Mouse (Mus musculus) left cerebral cortex, adult 8-10 months (tissue): Measurements from ENCODE around the gene Cdh4. TPM values are rescaled to one million over a fixed set of nuclear protein-coding genes. Genes with fewer than 3 reads are reported as not detected.

Experiments
- DNase-seq, 2 experiments: peaks; one replicate each; pipeline ENCODE4 v3.0.0; 2022; ENCODE audit warnings: low spot score in 2 of 2
- total RNA-seq, 4 experiments: library from RNA; stranded (reverse); gene quantifications; 2 replicates each; pipeline ENCODE4 v1.2.4; 2022

Cdh4 gene
- total RNA-seq = 10 to 100 TPM; 20.7 to 26.0 (median 24.6) TPM

GRCm38 (mm10) chr2:179442191-179442540 is at the start of gene Cdh4:
Gene Cdh4 (plus strand): TSS chr2:179442431.
- peak in 1 of 2 experiments; percentile 61 for DNase-seq

- DNase-seq = no peak
Measured at GRCm38 (mm10) chr2:179395442-179395841, 46.8 kb upstream of the Cdh4 start.

- peak; percentile 6 to 12 for DNase-seq
Measured at GRCm38 (mm10) chr2:179399645-179400249, 42.5 kb upstream of the Cdh4 start.

DNA sequence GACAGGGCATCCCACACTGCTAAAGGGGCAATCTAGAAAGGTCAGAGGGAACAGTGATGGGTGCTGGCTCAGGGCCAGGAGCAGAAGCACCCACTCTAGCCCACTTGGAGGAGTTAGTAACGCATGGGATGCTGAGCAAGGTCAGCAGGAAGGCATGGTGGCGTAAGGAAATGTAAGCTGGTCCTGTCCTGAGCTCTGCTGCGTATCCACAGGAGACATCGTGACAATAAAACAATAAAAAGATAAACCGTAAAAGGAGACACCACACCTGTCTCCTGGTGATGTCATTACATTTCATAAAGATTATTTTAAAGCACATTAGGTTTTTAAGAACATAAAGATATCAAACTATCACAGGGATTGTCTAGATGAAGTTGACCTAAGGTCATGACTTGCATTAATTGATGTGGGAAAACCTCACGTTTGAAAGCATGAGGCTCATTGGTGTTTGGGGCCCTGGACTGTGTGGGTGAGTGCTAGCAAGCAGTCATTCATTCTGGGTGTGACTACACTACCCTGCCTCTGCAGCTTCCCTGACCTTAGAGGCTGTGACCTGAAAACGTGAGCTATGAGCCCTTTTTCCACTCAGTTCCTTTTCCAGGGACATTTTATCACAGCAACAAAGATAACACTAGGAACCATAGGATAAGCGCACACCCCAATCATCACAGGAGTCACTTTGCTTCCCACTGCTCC is 31.2 kb upstream of the Cdh4 start:
- DNase-seq = no peak

- DNase-seq = no peak
Measured at GRCm38 (mm10) chr2:179412966-179413365, 29.3 kb upstream of the Cdh4 start.

DNA sequence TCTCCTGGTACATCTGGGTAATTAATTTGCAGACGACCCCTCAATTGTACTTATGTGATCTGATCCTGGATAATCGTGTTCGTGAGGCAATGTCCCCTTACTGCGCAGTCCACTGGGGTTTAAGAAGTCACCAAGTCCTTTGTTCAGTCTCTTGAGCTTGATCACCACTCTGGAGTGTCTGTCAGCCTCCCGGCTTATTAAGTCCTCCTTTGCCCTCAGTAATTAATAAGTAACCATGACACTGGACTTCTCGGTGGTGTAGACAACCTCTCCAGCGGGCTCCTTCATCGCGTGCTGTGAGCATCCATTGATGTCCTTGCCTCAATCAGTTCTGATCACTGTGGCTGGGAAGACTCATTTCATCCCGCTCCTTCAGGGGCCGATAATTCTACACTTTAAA is 28.0 kb upstream of the Cdh4 start:
- DNase-seq = no peak

DNA sequence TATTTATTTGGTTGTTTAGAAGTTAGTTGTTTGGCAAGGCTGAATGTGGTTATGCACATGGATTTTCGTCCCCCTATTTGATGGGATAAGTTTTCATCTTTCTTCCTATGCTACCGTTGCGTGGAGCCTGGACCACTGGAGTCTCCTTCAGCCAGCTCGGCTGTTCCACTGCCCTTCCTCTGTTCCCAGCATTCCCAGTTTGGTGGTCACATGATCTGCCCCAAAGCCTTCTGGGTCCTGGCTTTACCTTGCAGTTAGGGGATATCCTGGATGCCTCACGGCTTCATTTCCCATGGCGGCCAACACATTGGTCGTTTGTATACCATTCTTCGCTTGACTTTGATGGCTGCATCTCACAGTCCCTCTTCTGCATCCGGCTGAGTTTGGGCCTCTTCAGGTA is 27.5 kb upstream of the Cdh4 start:
- no peak for DNase-seq

DNA sequence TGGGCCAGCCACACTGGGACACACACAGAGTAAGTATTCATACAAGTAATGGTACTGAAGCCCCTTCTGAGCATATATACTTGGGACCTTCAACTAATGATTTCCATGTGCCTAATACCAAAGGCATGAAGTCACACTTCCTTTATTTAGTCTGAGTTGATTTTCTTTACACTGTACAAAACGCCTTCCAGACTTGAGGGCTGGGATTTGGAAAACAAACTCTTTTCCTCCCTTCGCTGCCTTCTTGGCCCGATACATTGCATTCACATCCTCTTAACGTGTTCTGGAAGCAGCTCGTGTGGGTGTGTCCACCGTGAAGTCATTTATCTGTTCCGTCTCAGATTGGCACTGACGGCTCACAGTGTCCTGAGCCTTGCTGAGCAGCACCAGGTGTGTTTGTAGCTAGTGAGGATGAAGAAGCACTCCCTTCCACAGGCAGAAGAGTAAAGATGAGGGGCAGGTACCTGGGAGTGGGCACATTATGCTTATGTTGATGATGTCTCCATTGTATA is 26.3 kb upstream of the Cdh4 start:
- DNase-seq = no peak

- DNase-seq = no peak
Measured at GRCm38 (mm10) chr2:179416587-179417227, 25.5 kb upstream of the Cdh4 start.

DNA sequence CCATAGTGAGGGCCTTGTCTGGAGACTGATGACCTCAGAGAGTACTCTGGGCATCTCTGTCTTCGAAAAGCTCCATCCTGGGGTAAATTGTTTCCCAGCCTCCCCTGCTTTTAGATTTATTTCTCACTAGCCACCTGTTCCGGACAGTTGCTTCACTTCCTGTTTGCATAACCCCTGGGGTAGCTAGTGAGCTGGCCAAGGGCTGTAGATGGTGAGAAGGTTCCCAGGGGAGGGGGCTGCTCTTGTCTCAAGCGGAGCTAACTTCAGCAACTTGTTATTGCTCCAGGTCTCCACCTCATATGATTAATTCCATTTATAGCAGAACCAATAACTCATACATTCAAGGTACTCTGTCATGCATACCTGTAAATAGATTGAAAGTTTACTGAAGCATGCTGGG is 16.6 kb upstream of the Cdh4 start:
- no peak for DNase-seq

DNA sequence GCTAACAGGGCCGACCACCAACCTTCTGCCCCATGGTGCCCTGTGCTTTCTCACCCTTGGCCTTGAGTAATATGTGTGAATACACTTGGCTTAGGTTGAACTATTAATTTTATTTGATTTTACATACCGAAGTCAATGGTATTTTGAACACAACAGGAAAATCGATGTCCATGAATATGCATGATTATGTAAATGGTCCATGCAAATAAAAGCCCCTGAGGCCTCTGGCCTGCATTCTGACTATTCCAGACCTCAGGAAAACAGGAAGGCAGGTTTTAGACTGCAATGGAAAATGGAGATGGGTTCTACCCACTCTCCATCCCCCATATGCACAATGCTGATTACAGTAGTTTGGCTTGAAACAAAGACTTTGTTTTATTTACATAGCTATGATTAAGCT is 13.3 kb upstream of the Cdh4 start:
- DNase-seq = no peak

DNA sequence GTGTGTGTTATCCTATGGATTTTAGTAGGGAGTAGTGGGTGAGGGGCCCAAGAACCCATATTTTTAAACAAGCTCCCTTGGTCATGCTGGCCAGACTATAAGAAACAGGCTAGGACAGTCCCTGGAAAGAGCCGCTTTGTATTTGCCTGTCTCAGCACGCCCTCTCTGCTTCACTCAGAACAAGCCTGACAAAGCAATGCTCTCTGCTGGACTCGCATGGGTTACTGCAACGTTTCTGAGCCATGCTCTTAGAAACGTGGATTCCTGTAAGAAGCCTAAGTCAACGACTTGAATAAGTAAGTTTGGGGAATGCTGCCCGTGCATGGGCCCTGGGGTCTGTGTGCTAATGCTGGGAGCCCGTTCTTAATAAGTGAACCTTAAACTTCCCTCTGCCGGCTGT is 2.1 kb upstream of the Cdh4 start:
- no peak for DNase-seq

- no peak for DNase-seq
Measured at GRCm38 (mm10) chr2:179441086-179441485, 1.1 kb upstream of the Cdh4 start.

GRCm38 (mm10) chr2:179441717-179442116 is 514 bp upstream of the Cdh4 start:
- DNase-seq = no peak

DNA sequence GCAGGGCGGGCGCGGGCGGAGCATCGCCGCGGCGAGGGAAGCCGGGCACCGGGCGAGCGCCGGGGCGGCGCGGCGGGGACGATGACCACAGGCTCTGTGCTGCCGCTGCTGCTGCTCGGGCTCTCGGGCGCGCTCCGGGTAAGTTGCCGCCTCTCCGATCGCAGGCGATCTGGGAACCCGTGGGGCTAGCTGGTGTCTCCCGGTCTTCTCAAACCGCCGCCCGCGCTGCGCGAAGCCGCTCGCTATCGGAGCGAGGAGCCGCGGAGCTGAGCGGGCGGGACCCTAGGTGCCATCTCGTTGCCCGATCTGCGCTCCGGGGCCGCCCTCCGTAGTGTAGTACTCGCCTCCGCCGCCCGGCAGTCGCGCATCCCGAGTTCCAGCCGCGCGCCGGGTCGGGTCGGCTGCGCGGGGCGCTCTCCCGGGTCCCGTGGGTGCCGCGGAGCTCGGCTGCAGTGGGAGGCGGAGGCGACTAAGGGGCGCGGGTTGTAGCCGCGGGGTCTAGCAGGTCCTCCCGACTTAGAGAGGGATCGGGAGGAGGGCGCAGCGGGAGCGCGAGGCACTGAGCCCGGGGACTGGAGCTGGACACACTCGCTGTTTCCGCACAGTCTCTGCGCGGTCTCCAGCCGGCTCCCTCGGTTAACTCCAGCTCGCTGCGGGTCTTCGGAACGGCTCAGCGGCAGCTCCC is 452 bp downstream of the Cdh4 start:
- DNase-seq = peak in 1 of 2 experiments; percentile 56

GRCm38 (mm10) chr2:179443226-179443815 is 1.1 kb downstream of the Cdh4 start:
- peak; percentile 37 to 49 for DNase-seq

DNA sequence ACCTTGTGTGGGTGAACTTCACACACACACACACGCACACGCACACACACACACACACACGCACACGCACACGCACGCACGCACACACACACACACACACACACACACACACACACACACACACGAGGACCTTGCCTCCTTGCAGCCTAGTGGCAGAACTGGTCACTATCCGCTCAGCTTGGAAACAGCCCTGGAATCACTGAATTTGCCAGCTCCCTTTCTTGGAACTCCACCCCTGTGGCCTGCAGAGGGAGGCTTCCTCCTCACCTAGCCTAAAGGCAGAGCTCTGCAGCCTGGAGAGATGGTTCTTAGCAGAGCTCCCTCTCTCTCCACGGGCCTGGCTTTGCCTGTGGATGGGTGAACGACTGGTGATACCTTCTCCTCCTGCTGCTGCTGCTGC is 1.7 kb downstream of the Cdh4 start:
- DNase-seq = no peak

DNA sequence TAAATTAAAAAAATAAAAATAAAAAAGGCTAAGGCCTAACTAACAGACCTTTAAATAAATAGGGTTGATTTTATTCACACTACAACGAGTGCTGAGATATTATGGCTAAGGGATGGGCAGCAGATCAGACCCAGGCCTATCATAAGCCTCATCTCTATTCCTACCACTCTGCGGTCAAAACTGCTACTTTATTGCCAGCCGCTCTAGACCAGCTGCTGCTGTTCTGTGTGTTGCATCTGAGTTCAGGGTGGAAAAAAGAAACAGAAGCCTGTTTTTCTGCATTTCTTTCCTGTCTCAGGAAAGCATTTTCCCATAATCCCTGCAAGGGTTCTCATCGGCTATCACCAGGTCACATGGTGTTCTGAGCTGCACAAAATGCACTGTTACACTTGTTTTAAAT is 6.0 kb downstream of the Cdh4 start:
- no peak for DNase-seq

DNA sequence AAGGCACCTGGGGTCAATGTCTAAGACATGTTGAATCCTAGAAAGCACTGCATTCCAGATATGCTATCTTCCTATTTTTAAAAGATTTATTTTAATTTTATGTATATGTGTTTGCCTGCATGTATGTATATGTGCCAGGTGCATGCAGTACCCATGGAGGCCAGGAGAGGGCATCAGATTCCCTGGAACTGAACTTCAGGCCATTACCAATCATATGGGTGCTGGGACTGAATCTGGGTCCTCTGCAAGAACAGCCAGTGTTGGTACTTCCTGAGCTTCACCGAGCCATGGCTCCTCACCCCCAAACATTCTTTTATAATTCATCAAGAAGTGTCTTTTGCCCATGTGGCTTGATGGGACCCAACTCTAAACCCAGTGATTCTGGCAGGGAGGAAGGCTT is 6.8 kb downstream of the Cdh4 start:
- no peak for DNase-seq

DNA sequence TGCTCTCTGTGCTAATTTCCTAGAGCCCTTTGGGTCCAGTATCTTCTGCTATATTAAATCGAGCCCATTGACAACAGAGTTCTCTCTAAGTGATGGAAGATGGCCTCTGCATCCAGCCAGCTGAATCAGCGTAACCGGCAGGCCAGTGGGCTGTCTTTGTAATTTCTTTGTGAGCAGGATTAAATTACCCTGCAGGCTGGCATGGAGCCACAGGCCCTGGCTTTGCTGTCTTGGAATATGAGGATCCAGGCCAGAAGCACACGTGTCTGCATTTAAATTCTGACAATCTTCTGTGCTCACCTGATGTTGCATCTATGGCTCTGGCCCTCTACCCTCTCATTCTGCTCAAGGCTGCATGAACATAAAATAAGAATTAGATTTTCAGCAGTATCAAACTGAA is 17.0 kb downstream of the Cdh4 start:
- DNase-seq = no peak

- no peak for DNase-seq
Measured at GRCm38 (mm10) chr2:179459606-179460005, 17.4 kb downstream of the Cdh4 start.

- DNase-seq = no peak
Measured at GRCm38 (mm10) chr2:179463514-179463913, 21.3 kb downstream of the Cdh4 start.
